Comparison of ENCODE assay signal across 8 mouse cellular contexts in the genomic region with DNA sequence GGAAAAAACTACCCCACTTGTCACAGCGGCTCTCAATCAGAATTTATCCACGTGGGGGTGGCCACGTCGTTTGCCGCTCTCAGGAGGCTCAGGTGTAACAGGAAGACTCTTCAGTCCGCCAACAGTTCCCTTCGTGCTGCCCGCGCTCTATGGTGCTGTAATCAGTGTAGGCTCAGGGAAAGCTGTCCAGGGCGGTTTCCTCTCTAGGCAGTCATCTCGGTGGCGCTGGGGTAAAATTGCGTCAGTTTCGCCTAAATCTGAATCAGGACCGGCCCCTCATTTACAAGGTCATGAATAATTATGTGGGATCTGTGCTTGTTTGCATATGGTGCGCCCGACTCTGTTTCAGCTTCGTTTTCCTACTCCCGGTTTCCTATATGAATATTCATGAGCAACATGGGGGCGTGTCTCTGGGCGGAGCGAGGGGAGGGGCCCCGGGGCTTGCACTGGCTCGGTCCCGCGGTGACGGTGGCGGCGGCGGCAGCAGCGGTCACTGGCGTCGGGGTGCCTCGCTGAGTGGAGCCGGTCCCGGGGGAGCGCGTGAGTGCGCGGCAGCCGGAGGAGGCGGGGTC. TPM values are rescaled to one million over a fixed set of nuclear protein-coding genes. Genes with fewer than 3 reads are reported as not detected.
DNase-seq lines count a peak whose midpoint lies in the region; ATAC-seq and TF ChIP-seq lines count a peak whose summit lies in the region.

A gene (plus strand): TSS at position 427 of the 572 bp plus-strand sequence.

- TF ChIP-seq CTCF in Patski (IDR thresholded peaks at IDR 0.05): no peak

- ATAC-seq in Patski: peak; percentile 88
- peak; percentile 89 for ATAC-seq in hindbrain, embryonic 13.5 days (ENCODE audit: low FRiP score)

- H3K4me3 ChIP-seq in hindbrain, embryonic 13.5 days: peak within 1 kb of the TSS; percentile 68

- POLR2A ChIA-PET in Patski (lab: Charles Lee): interaction anchor here (1.4 to 2.8 kb wide), 2 partner anchors 11 to 14 kb away, joined by 5 to 12 read pairs; a partner anchor contains a TSS

- no peaks in the 10 kb centered on the region for H3K27me3 ChIP-seq in Patski
- H3K27me3 ChIP-seq in hindbrain, embryonic 13.5 days: no peaks in the 10 kb centered on the region

- in situ Hi-C loops in Patski (cut with MboI; ENCODE audit: low pct_unique_long_range_greater_than_20kb): loop anchor here (25.0 kb wide), 1 partner anchor 585 kb away; no protein-coding TSS in a partner anchor

- no peaks in the 10 kb centered on the region for H3K9me3 ChIP-seq in hindbrain, embryonic 13.5 days

- peaks cover 57% of the 10 kb centered on the region for H3K36me3 ChIP-seq in hindbrain, embryonic 13.5 days

- CTCF ChIA-PET in Patski (lab: Charles Lee): interaction anchor here (1.2 to 3.8 kb wide), 2 partner anchors 8 to 13 kb away, joined by 5 to 14 read pairs; no protein-coding TSS in a partner anchor

- 1% methylated on average over 42 of the region's 42 CpGs for WGBS in hindbrain, embryonic 13.5 days

- peak within 1 kb of the TSS; percentile 80 for H3K4me2 ChIP-seq in hindbrain, embryonic 13.5 days

- H3K4me1 ChIP-seq in hindbrain, embryonic 13.5 days (replicated peaks): peaks cover 49% of the 10 kb centered on the region

- H3K27ac ChIP-seq in hindbrain, embryonic 13.5 days: peak within 1 kb of the TSS; percentile 93

- peak within 1 kb of the TSS; percentile 84 for H3K9ac ChIP-seq in hindbrain, embryonic 13.5 days

- DNase-seq in Patski (ENCODE audit: low read depth, low spot score): peak; percentile 86
- peak; percentile 91 for DNase-seq in cerebellum, postnatal 14 days
- DNase-seq in frontal cortex, postnatal 14 days (ENCODE audit: low spot score in 2 of 2): peak; percentile 91 to 93
- peak; percentile 82 to 86 for DNase-seq in layer of hippocampus, postnatal 25 days (ENCODE audit: extremely low spot score in 1 of 2, low spot score in 1 of 2)
- peak; percentile 99 for DNase-seq in lung, postnatal 25 days (ENCODE audit: low spot score)
- peak; percentile 94 for DNase-seq in retina, embryonic 14.5 days (ENCODE audit: low spot score)
- DNase-seq in thymus, postnatal 4 days: peak; percentile 97

RNA-seq across cellular contexts. Expression of the gene that starts here (rescaled TPM):
- polyA plus RNA-seq in Patski (2021): 105 TPM
- polyA plus RNA-seq in hindbrain, embryonic 13.5 days (2015; fragmentation: Nextera tagmentation; extraction: Ambion mirVana): 27.2 and 30.2 TPM in 2 replicates
- 100 to 1,000 TPM; 141 to 159 TPM for total RNA-seq in layer of hippocampus, postnatal 25 days (2021)

Comparison
In these comparisons a context has a peak if more than half of its experiments do, and no peak if none do; other contexts are left out.
1. Peak in every context shown above with its lines: DNase-seq, ATAC-seq, H3K4me3 ChIP-seq and H3K27ac ChIP-seq.